Mouse (Mus musculus): ENCODE measurements at regions not wholly inside any gene's neighbourhood (a gene's known extent, or its start where the extent isn't known, plus 50 kb on each side); places are given as distances from the start of the nearest gene placed in this dataset.

GRCm38 (mm10) chr19:19199534-19199933, 88.5 kb upstream of the Rorb start:
- DNase-seq (ENCODE audit: low spot score) (peak; percentile 48), ATAC-seq (ENCODE audit: insufficient read depth, low read depth) (peak; percentile 44)
- TF ChIP-seq CTCF (IDR thresholded peaks at IDR 0.05; ENCODE audit: low read depth), result no peak
- TF ChIP-seq EP300 (IDR thresholded peaks at IDR 0.05; ENCODE audit: low read depth), result no peak
- H3K27me3 ChIP-seq (ENCODE audit: control insufficient read depth, insufficient read depth, low read length), result no peaks in the 10 kb centered on the region
- 39% methylated on average over 8 of the region's 8 CpGs for WGBS
- no peak overlapping the region for H3K9ac ChIP-seq (replicated peaks; ENCODE audit: low read depth, low read length)
- no peak overlapping the region for H3K4me3 ChIP-seq (ENCODE audit: low read depth, low read length)
- H3K9me3 ChIP-seq (replicated peaks; ENCODE audit: control insufficient read depth, low read length), result no peaks in the 10 kb centered on the region
- peaks cover 5% of the 10 kb centered on the region; the same call in 1 of the 2 replicates for H3K4me1 ChIP-seq (ENCODE audit: control insufficient read depth, insufficient read depth)
- peak overlapping the region; percentile 18 for H3K27ac ChIP-seq (ENCODE audit: low read depth)
- no peak overlapping the region for H3K4me2 ChIP-seq (ENCODE audit: low read depth, low read length)
- H3K36me3 ChIP-seq (replicated peaks; ENCODE audit: control insufficient read depth, insufficient read depth, low read length), result no peaks in the 10 kb centered on the region

GRCm38 (mm10) chr19:19198780-19199179, 87.8 kb upstream of the Rorb start:
- no peak overlapping the region for H3K27ac ChIP-seq (ENCODE audit: low read depth)
- DNase-seq (ENCODE audit: low spot score), result no peak
- 51% methylated on average over 3 of the region's 3 CpGs for WGBS
- no peak overlapping the region for H3K4me2 ChIP-seq (ENCODE audit: low read depth, low read length)
- H3K4me1 ChIP-seq (ENCODE audit: control insufficient read depth, insufficient read depth), result peaks cover 5% of the 10 kb centered on the region; the same call in 1 of the 2 replicates
- no peaks in the 10 kb centered on the region for H3K9me3 ChIP-seq (replicated peaks; ENCODE audit: control insufficient read depth, low read length)
- no peak overlapping the region for H3K9ac ChIP-seq (replicated peaks; ENCODE audit: low read depth, low read length)
- no peak overlapping the region for H3K4me3 ChIP-seq (ENCODE audit: low read depth, low read length)
- no peaks in the 10 kb centered on the region for H3K36me3 ChIP-seq (replicated peaks; ENCODE audit: control insufficient read depth, insufficient read depth, low read length)
- H3K27me3 ChIP-seq (ENCODE audit: control insufficient read depth, insufficient read depth, low read length), result no peaks in the 10 kb centered on the region
- no peak for ATAC-seq (ENCODE audit: insufficient read depth, low read depth)
- TF ChIP-seq CTCF (IDR thresholded peaks at IDR 0.05; ENCODE audit: low read depth), result no peak
- no peak for TF ChIP-seq EP300 (IDR thresholded peaks at IDR 0.05; ENCODE audit: low read depth)

GRCm38 (mm10) chr19:19194728-19195127, 83.7 kb upstream of the Rorb start:
- ATAC-seq (ENCODE audit: insufficient read depth, low read depth), result no peak
- Histone ChIP-seq H3K4me1 (ENCODE audit: control insufficient read depth, insufficient read depth) (peaks cover 5% of the 10 kb centered on the region; the same call in 1 of the 2 replicates), H3K4me3 (ENCODE audit: low read depth, low read length) (no peak overlapping the region), H3K9me3 (replicated peaks; ENCODE audit: control insufficient read depth, low read length) (no peaks in the 10 kb centered on the region), H3K4me2 (ENCODE audit: low read depth, low read length) (no peak overlapping the region), H3K36me3 (replicated peaks; ENCODE audit: control insufficient read depth, insufficient read depth, low read length) (no peaks in the 10 kb centered on the region), H3K9ac (replicated peaks; ENCODE audit: low read depth, low read length) (no peak overlapping the region), H3K27ac (ENCODE audit: low read depth) (no peak overlapping the region), H3K27me3 (ENCODE audit: control insufficient read depth, insufficient read depth, low read length) (no peaks in the 10 kb centered on the region)
- TF ChIP-seq EP300 (IDR thresholded peaks at IDR 0.05; ENCODE audit: low read depth) (no peak), CTCF (IDR thresholded peaks at IDR 0.05; ENCODE audit: low read depth) (no peak)
- 41% methylated on average over 10 of the region's 10 CpGs for WGBS
- no peak for DNase-seq (ENCODE audit: low spot score)

DNA sequence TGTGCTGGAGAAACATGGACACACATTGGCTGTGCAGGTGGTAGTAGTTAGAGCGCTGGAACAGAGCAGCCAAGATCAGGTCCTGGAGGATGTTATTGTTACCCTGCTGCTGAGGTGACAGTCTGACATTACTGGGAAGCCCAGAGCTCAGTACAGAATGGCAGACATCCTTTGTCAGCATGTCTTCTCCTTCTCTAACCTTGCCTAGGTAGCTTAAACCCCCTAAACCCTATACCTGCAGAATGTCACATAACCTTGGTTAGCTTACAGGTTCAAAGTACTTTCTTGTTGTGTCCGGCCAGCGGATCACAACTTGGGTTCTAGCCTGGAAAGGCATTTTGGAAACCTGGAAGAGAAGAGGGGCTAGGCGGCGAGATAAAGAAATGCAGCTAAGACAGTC, 83.3 kb upstream of the Rorb start:
- Histone ChIP-seq H3K4me3 (ENCODE audit: low read depth, low read length) (no peak overlapping the region), H3K9ac (replicated peaks; ENCODE audit: low read depth, low read length) (no peak overlapping the region), H3K4me2 (ENCODE audit: low read depth, low read length) (no peak overlapping the region), H3K4me1 (ENCODE audit: control insufficient read depth, insufficient read depth) (peaks cover under 1% of the 10 kb centered on the region; the same call in 1 of the 2 replicates), H3K27me3 (ENCODE audit: control insufficient read depth, insufficient read depth, low read length) (no peaks in the 10 kb centered on the region), H3K27ac (ENCODE audit: low read depth) (no peak overlapping the region), H3K36me3 (replicated peaks; ENCODE audit: control insufficient read depth, insufficient read depth, low read length) (no peaks in the 10 kb centered on the region), H3K9me3 (replicated peaks; ENCODE audit: control insufficient read depth, low read length) (no peaks in the 10 kb centered on the region)
- ATAC-seq (ENCODE audit: insufficient read depth, low read depth) (no peak), DNase-seq (ENCODE audit: low spot score) (no peak)
- WGBS, result 62% methylated on average over 5 of the region's 5 CpGs
- TF ChIP-seq EP300 (IDR thresholded peaks at IDR 0.05; ENCODE audit: low read depth) (no peak), CTCF (IDR thresholded peaks at IDR 0.05; ENCODE audit: low read depth) (no peak)

GRCm38 (mm10) chr19:19172767-19173166, 61.8 kb upstream of the Rorb start:
- H3K27me3 ChIP-seq (ENCODE audit: control insufficient read depth, insufficient read depth, low read length), result no peaks in the 10 kb centered on the region
- 62% methylated on average over 1 of the region's 1 CpGs for WGBS
- H3K9me3 ChIP-seq (replicated peaks; ENCODE audit: control insufficient read depth, low read length), result no peaks in the 10 kb centered on the region
- DNase-seq (ENCODE audit: low spot score) (no peak), ATAC-seq (ENCODE audit: insufficient read depth, low read depth) (no peak)
- no peaks in the 10 kb centered on the region for H3K4me1 ChIP-seq (ENCODE audit: control insufficient read depth, insufficient read depth)
- TF ChIP-seq CTCF (IDR thresholded peaks at IDR 0.05; ENCODE audit: low read depth), result no peak
- TF ChIP-seq EP300 (IDR thresholded peaks at IDR 0.05; ENCODE audit: low read depth), result no peak
- H3K4me3 ChIP-seq (ENCODE audit: low read depth, low read length), result no peak overlapping the region
- H3K27ac ChIP-seq (ENCODE audit: low read depth), result no peak overlapping the region
- no peak overlapping the region for H3K4me2 ChIP-seq (ENCODE audit: low read depth, low read length)
- H3K9ac ChIP-seq (replicated peaks; ENCODE audit: low read depth, low read length), result no peak overlapping the region
- H3K36me3 ChIP-seq (replicated peaks; ENCODE audit: control insufficient read depth, insufficient read depth, low read length), result no peaks in the 10 kb centered on the region

DNA sequence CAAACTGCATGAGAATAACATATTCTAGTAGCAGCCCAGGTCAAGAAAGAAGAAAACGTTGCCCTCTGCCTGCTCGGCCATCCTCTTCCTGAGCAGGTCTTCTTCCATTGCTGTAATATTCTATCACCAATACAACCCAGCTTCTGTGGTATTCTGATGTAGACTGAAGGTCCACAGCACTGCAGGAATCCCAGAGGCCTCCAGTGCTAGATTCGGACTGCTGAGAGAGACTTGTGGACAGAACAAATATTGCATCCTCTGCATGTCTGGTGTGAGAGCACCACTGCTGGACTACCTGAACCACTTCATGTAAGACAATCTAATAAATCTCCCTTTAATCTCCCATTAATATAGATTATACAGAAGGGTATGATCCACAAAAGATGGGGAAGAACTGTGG, 59.8 kb upstream of the Rorb start:
- Histone ChIP-seq H3K27ac (ENCODE audit: low read depth) (no peak overlapping the region), H3K4me1 (ENCODE audit: control insufficient read depth, insufficient read depth) (no peaks in the 10 kb centered on the region), H3K36me3 (replicated peaks; ENCODE audit: control insufficient read depth, insufficient read depth, low read length) (no peaks in the 10 kb centered on the region), H3K9me3 (replicated peaks; ENCODE audit: control insufficient read depth, low read length) (no peaks in the 10 kb centered on the region), H3K9ac (replicated peaks; ENCODE audit: low read depth, low read length) (no peak overlapping the region), H3K27me3 (ENCODE audit: control insufficient read depth, insufficient read depth, low read length) (no peaks in the 10 kb centered on the region), H3K4me3 (ENCODE audit: low read depth, low read length) (no peak overlapping the region), H3K4me2 (ENCODE audit: low read depth, low read length) (no peak overlapping the region)
- no peak for TF ChIP-seq CTCF (IDR thresholded peaks at IDR 0.05; ENCODE audit: low read depth)
- DNase-seq (ENCODE audit: low spot score), result no peak
- WGBS, result 79% methylated on average over 3 of the region's 3 CpGs
- no peak for ATAC-seq (ENCODE audit: insufficient read depth, low read depth)
